Mouse (Mus musculus) heart, embryonic 14.5 days (tissue): Measurements from ENCODE around the gene Slamf6. TPM values are rescaled to one million over a fixed set of nuclear protein-coding genes. Genes with fewer than 3 reads are reported as not detected.
"Not testable (repeated sequence)": the region's sequence is repeated elsewhere in the genome, so short reads cannot be mapped to it uniquely, and the experiment has no call there.

Experiments used
- ATAC-seq: fragments of 200-750 bp; cut with Nextera tagmentation; 2 replicates; pipeline ENCODE4 v1.8.0; 2017; ENCODE audit warnings: low read depth, moderate TSS enrichment; ENCODE audit not compliant: insufficient number of reproducible peaks, insufficient read depth, low FRiP score
- H3K27ac ChIP-seq, 2 experiments: fragments of 200-500 bp in 1 of 2; fragments of 300-500 bp in 1 of 2; sonication (generic) in 1 of 2; replicated peaks in 1 of 2; 2 replicates each; pipeline ENCODE4 v1.5.1; 2012 to 2014; ENCODE audit warnings: low read depth in 2 of 2, low read length in 2 of 2, control low read depth in 1 of 2, mild to moderate bottlenecking in 1 of 2, mixed read lengths in 1 of 2; ENCODE audit not compliant: control insufficient read depth in 1 of 2, insufficient read depth in 1 of 2
- H3K27me3 ChIP-seq: fragments of 300-500 bp; sonication (generic); 2 replicates; pipeline ENCODE4 v1.6.1; 2014; ENCODE audit warnings: mild to moderate bottlenecking, low read length, control low read depth; ENCODE audit not compliant: control insufficient read depth, insufficient read depth
- H3K36me3 ChIP-seq: fragments of 300-500 bp; sonication (generic); 2 replicates; pipeline ENCODE4 v1.6.1; 2014; ENCODE audit warnings: mild to moderate bottlenecking, control low read depth, low read length, mixed read lengths; ENCODE audit not compliant: control insufficient read depth, insufficient read depth
- H3K4me1 ChIP-seq, 2 experiments: fragments of 200-500 bp in 1 of 2; fragments of 300-500 bp in 1 of 2; sonication (generic) in 1 of 2; 2 replicates each; pipeline ENCODE4 v1.6.1; 2012 to 2014; ENCODE audit warnings: low read length in 2 of 2, control low read depth in 1 of 2, mixed read lengths in 1 of 2; ENCODE audit not compliant: control insufficient read depth in 2 of 2, insufficient read depth in 2 of 2
- H3K4me2 ChIP-seq: fragments of 300-500 bp; sonication (generic); 2 replicates; pipeline ENCODE4 v1.6.1; 2014; ENCODE audit warnings: mild to moderate bottlenecking, low read length
- H3K4me3 ChIP-seq, 2 experiments: fragments of 200-500 bp in 1 of 2; fragments of 300-500 bp in 1 of 2; sonication (generic) in 1 of 2; 2 replicates each; pipeline ENCODE4 v1.5.1; 2012 to 2014; ENCODE audit warnings: low read length in 2 of 2, mild to moderate bottlenecking in 2 of 2, control low read depth in 1 of 2, low read depth in 1 of 2, moderate library complexity in 1 of 2; ENCODE audit not compliant: control insufficient read depth in 1 of 2, insufficient read depth in 1 of 2
- H3K9ac ChIP-seq: fragments of 300-500 bp; sonication (generic); 2 replicates; pipeline ENCODE4 v1.6.1; 2014; ENCODE audit warnings: mild to moderate bottlenecking, low read length
- H3K9me3 ChIP-seq: fragments of 300-500 bp; sonication (generic); 2 replicates; pipeline ENCODE4 v1.6.1; 2016; ENCODE audit warnings: low read length, control low read depth; ENCODE audit not compliant: control insufficient read depth
- WGBS: fragments of 180-500 bp; shearing (Covaris S2); extraction: QIAGEN DNeasy Blood & Tissue Kit; methylation state at CpG from one replicate; pipeline ENCODE4 v1.1.7; 2014; 5-methylcytosine and 5-hydroxymethylcytosine counted together
- polyA plus RNA-seq: library from polyadenylated mRNA; unstranded; fragments of >200 nt; fragmentation: Nextera tagmentation; extraction: Ambion mirVana; gene quantifications from 2 replicates; pipeline ENCODE4 v1.2.1, GENCODE M21; 2014

Slamf6 gene
- polyA plus RNA-seq, 1 experiment from 2014 or later, result 0.14 TPM

GRCm38 (mm10) chr1:171961704-171962103 lies 44.4 kb downstream of the Slamf6 start:
- no peaks in the 10 kb centered on the region for H3K27me3 ChIP-seq
- no peak overlapping the region for H3K4me3 ChIP-seq
- H3K36me3 ChIP-seq, result no peaks in the 10 kb centered on the region
- 84% methylated on average over 6 of the region's 6 CpGs for WGBS
- ATAC-seq, result no peak
- no peaks in the 10 kb centered on the region for H3K9me3 ChIP-seq
- H3K27ac ChIP-seq, result no peak overlapping the region
- H3K9ac ChIP-seq, result no peak overlapping the region
- H3K4me1 ChIP-seq, result no peaks in the 10 kb centered on the region
- no peak overlapping the region for H3K4me2 ChIP-seq

- Histone ChIP-seq H3K9ac (no peak overlapping the region), H3K36me3 (no peaks in the 10 kb centered on the region), H3K4me1 (no peaks in the 10 kb centered on the region), H3K27ac (no peak overlapping the region), H3K9me3 (peaks cover 3% of the 10 kb centered on the region; the same call in 1 of the 2 replicates), H3K4me3 (no peak overlapping the region), H3K27me3 (no peaks in the 10 kb centered on the region), H3K4me2 (no peak overlapping the region)
- WGBS, result 68% methylated on average over 6 of the region's 6 CpGs
- ATAC-seq, result no peak
These were observed 46.3 kb downstream of the Slamf6 start for GRCm38 (mm10) chr1:171963613-171964012.

- Histone ChIP-seq H3K9me3 (peaks cover 3% of the 10 kb centered on the region; the same call in 1 of the 2 replicates), H3K36me3 (no peaks in the 10 kb centered on the region), H3K9ac (no peak overlapping the region), H3K4me1 (no peaks in the 10 kb centered on the region), H3K4me2 (no peak overlapping the region), H3K27ac (no peak overlapping the region), H3K27me3 (no peaks in the 10 kb centered on the region), H3K4me3 (no peak overlapping the region)
- WGBS, result 56% methylated on average over 6 of the region's 6 CpGs
- no peak for ATAC-seq
These were observed 48.9 kb downstream of the Slamf6 start for GRCm38 (mm10) chr1:171966054-171966790.

- H3K27ac ChIP-seq, result no peak overlapping the region
- H3K4me1 ChIP-seq, result no peaks in the 10 kb centered on the region
- no peak overlapping the region for H3K4me2 ChIP-seq
- ATAC-seq, result no peak
- no peaks in the 10 kb centered on the region for H3K27me3 ChIP-seq
- no peaks in the 10 kb centered on the region for H3K36me3 ChIP-seq
- H3K9ac ChIP-seq, result no peak overlapping the region
- 73% methylated on average over 6 of the region's 6 CpGs for WGBS
- H3K4me3 ChIP-seq, result no peak overlapping the region
- H3K9me3 ChIP-seq, result peaks cover 3% of the 10 kb centered on the region; the same call in 1 of the 2 replicates
These were observed 51.9 kb downstream of the Slamf6 start for GRCm38 (mm10) chr1:171969221-171969620.

- no peak overlapping the region for H3K4me2 ChIP-seq
- H3K9ac ChIP-seq, result no peak overlapping the region
- no peaks in the 10 kb centered on the region for H3K27me3 ChIP-seq
- no peak overlapping the region for H3K27ac ChIP-seq
- H3K4me1 ChIP-seq, result no peaks in the 10 kb centered on the region
- ATAC-seq, result no peak
- WGBS, result 70% methylated on average over 10 of the region's 10 CpGs
- peaks cover 6% of the 10 kb centered on the region; the same call in 1 of the 2 replicates for H3K9me3 ChIP-seq
- no peak overlapping the region for H3K4me3 ChIP-seq
- H3K36me3 ChIP-seq, result no peaks in the 10 kb centered on the region
These were observed 53.7 kb downstream of the Slamf6 start for GRCm38 (mm10) chr1:171970854-171971586.

GRCm38 (mm10) chr1:171974361-171974760 lies 57.0 kb downstream of the Slamf6 start:
- not testable (repeated sequence) for ATAC-seq, H3K4me3 ChIP-seq, H3K9me3 ChIP-seq, H3K9ac ChIP-seq, H3K4me1 ChIP-seq, H3K27me3 ChIP-seq, H3K4me2 ChIP-seq, H3K36me3 ChIP-seq, H3K27ac ChIP-seq
- WGBS, result 92% methylated on average over 2 of the region's 2 CpGs

GRCm38 (mm10) chr1:171975377-171975776 lies 58.1 kb downstream of the Slamf6 start:
- H3K9ac ChIP-seq, result no peak overlapping the region
- H3K27me3 ChIP-seq, result no peaks in the 10 kb centered on the region
- no peak overlapping the region for H3K27ac ChIP-seq
- peaks cover 4% of the 10 kb centered on the region; the same call in 1 of the 2 replicates for H3K9me3 ChIP-seq
- H3K4me2 ChIP-seq, result no peak overlapping the region
- WGBS, result 84% methylated on average over 9 of the region's 9 CpGs
- H3K4me3 ChIP-seq, result no peak overlapping the region
- no peaks in the 10 kb centered on the region for H3K36me3 ChIP-seq
- no peak for ATAC-seq
- H3K4me1 ChIP-seq, result no peaks in the 10 kb centered on the region
